Mouse (Mus musculus): ENCODE results near the gene Arl5b. TPM values are rescaled to one million over a fixed set of nuclear protein-coding genes. Genes with fewer than 3 reads are reported as not detected.

Gene Arl5b
- total RNA-seq (2023) = 100 to 1,000 TPM; 102 to 103 TPM

GRCm38 (mm10) chr2:15049117-15049873, at the start of gene Arl5b:
TSS of gene Arl5b (plus strand) at chr2:15049395.

GRCm38 (mm10) chr2:15054945-15055637, 5.9 kb downstream of the Arl5b start, which contains the start of gene Nsun6:
TSS of gene Nsun6 (minus strand) at chr2:15055069.

Other genes starting within 250 kb of the Arl5b start
- 10 to 100 TPM; 37.6 to 40.2 TPM for gene Nsun6, start 5.7 kb downstream of the Arl5b start, total RNA-seq (2023)